Mouse (Mus musculus): ENCODE results near the gene Snrpa.
"Not testable (repeated sequence)": the region's sequence is repeated elsewhere in the genome, so short reads cannot be mapped to it uniquely, and the experiment has no call there.

DNA sequence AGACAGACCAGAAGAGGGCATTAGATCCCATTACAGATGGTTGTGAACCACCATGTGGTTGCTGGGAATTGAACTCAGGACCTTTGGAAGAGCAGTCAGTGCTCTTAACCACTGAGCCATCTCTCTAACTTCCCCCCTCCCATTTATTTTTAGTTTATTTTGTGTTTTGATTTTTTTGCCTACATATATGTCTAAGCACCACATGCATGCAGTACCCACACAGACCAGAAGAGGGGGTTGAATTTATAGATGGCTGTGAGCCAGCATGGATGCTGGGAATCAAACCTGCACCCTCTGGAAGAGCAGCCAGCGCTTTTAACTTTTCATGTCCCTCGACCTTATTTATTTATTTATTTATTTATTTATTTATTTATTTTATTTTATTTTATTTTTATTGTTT is 48.0 kb upstream of the Snrpa start:
- TF ChIP-seq POLR2A (IDR thresholded peaks at IDR 0.05; ENCODE audit: control insufficient read depth, low read depth, low read length); CTCF (IDR thresholded peaks at IDR 0.05; ENCODE audit: control insufficient read depth, insufficient read depth, insufficient replicate concordance, low read depth, low read length): not testable (repeated sequence)
